Mouse (Mus musculus): ENCODE measurements around the gene Cdh26.

DNA sequence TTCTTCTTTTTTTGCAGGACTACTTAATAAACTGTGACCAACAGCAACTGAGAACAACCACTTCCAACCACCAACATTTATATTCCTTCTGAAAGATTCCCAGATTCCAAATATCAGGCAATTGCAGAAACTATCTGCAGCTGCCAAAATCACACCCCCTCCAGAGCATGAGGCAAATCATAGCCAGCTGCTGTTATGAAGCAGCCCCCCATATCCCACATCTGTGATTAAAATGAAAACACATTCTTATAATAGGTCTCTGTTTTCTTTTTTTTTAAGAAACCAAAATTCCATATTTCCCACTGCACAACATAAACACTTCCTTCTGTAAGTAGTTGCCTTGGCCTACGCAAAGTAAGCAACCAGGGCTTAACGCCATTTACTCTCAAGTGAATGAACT is 65.5 kb downstream of the Cdh26 start:
- TF ChIP-seq CTCF (IDR thresholded peaks at IDR 0.05; ENCODE audit: low read depth) (no peak), EP300 (IDR thresholded peaks at IDR 0.05; ENCODE audit: low read depth) (no peak)

All from liver, postnatal 0 days (tissue).